Mouse (Mus musculus): ENCODE data around the gene Arhgap40. TPM values are rescaled to one million over a fixed set of nuclear protein-coding genes. Genes with fewer than 3 reads are reported as not detected.

Gene Arhgap40
- polyA plus RNA-seq, 1 experiment, result not detected

GRCm38 (mm10) chr2:158579979-158580378, 67.4 kb downstream of the Arhgap40 start:
- H3K27ac ChIP-seq (ENCODE audit: control insufficient read depth, insufficient read depth, low read depth, low read length, poor library complexity), result no peak overlapping the region
- no peak for TF ChIP-seq POLR2A (IDR thresholded peaks at IDR 0.05; ENCODE audit: borderline replicate concordance, control insufficient read depth, low read depth, low read length)
- TF ChIP-seq CTCF (IDR thresholded peaks at IDR 0.05; ENCODE audit: control insufficient read depth, insufficient read depth, low read length), result no peak
- 65% methylated on average over 4 of the region's 4 CpGs for WGBS
- H3K4me1 ChIP-seq (ENCODE audit: control insufficient read depth, insufficient read depth, low read length), result no peaks in the 10 kb centered on the region
- H3K4me3 ChIP-seq (replicated peaks; ENCODE audit: control insufficient read depth, low read depth, low read length), result no peak overlapping the region

GRCm38 (mm10) chr2:158584621-158585358, 72.2 kb downstream of the Arhgap40 start:
- no peak for TF ChIP-seq POLR2A (IDR thresholded peaks at IDR 0.05; ENCODE audit: borderline replicate concordance, control insufficient read depth, low read depth, low read length)
- no peak for TF ChIP-seq CTCF (IDR thresholded peaks at IDR 0.05; ENCODE audit: control insufficient read depth, insufficient read depth, low read length)
- WGBS, result 14% methylated on average over 12 of the region's 12 CpGs

GRCm38 (mm10) chr2:158588524-158589271, 76.1 kb downstream of the Arhgap40 start:
- WGBS, result 55% methylated on average over 8 of the region's 8 CpGs
- H3K4me1 ChIP-seq (ENCODE audit: control insufficient read depth, insufficient read depth, low read length), result no peaks in the 10 kb centered on the region; the same call in 1 of the 2 replicates
- TF ChIP-seq CTCF (IDR thresholded peaks at IDR 0.05; ENCODE audit: control insufficient read depth, insufficient read depth, low read length), result no peak
- no peak for TF ChIP-seq POLR2A (IDR thresholded peaks at IDR 0.05; ENCODE audit: borderline replicate concordance, control insufficient read depth, low read depth, low read length)
- no peak overlapping the region for H3K27ac ChIP-seq (ENCODE audit: control insufficient read depth, insufficient read depth, low read depth, low read length, poor library complexity)
- H3K4me3 ChIP-seq (replicated peaks; ENCODE audit: control insufficient read depth, low read depth, low read length), result no peak overlapping the region

More at GRCm38 (mm10) chr2:158584621-158585358, 72.2 kb downstream of the Arhgap40 start:
- H3K4me3 ChIP-seq (replicated peaks; ENCODE audit: control insufficient read depth, low read depth, low read length), result no peak overlapping the region
- no peaks in the 10 kb centered on the region for H3K4me1 ChIP-seq (ENCODE audit: control insufficient read depth, insufficient read depth, low read length)
- no peak overlapping the region for H3K27ac ChIP-seq (ENCODE audit: control insufficient read depth, insufficient read depth, low read depth, low read length, poor library complexity)

- no peaks in the 10 kb centered on the region; the same call in 1 of the 2 replicates for H3K4me1 ChIP-seq (ENCODE audit: control insufficient read depth, insufficient read depth, low read length)
- no peak overlapping the region for H3K27ac ChIP-seq (ENCODE audit: control insufficient read depth, insufficient read depth, low read depth, low read length, poor library complexity)
- 22% methylated on average over 3 of the region's 3 CpGs for WGBS
- no peak for TF ChIP-seq POLR2A (IDR thresholded peaks at IDR 0.05; ENCODE audit: borderline replicate concordance, control insufficient read depth, low read depth, low read length)
- no peak for TF ChIP-seq CTCF (IDR thresholded peaks at IDR 0.05; ENCODE audit: control insufficient read depth, insufficient read depth, low read length)
- no peak overlapping the region for H3K4me3 ChIP-seq (replicated peaks; ENCODE audit: control insufficient read depth, low read depth, low read length)
Observed at GRCm38 (mm10) chr2:158590495-158590894, 77.9 kb downstream of the Arhgap40 start.

GRCm38 (mm10) chr2:158591286-158591685, 78.7 kb downstream of the Arhgap40 start:
- TF ChIP-seq POLR2A (IDR thresholded peaks at IDR 0.05; ENCODE audit: borderline replicate concordance, control insufficient read depth, low read depth, low read length) (no peak), CTCF (IDR thresholded peaks at IDR 0.05; ENCODE audit: control insufficient read depth, insufficient read depth, low read length) (no peak)
- no peak overlapping the region for H3K27ac ChIP-seq (ENCODE audit: control insufficient read depth, insufficient read depth, low read depth, low read length, poor library complexity)
- WGBS, result 53% methylated on average over 5 of the region's 5 CpGs
- no peaks in the 10 kb centered on the region; the same call in none of the 2 replicates for H3K4me1 ChIP-seq (ENCODE audit: control insufficient read depth, insufficient read depth, low read length)
- H3K4me3 ChIP-seq (replicated peaks; ENCODE audit: control insufficient read depth, low read depth, low read length), result no peak overlapping the region

GRCm38 (mm10) chr2:158593371-158593770, 80.8 kb downstream of the Arhgap40 start:
- 69% methylated on average over 4 of the region's 4 CpGs for WGBS
- no peaks in the 10 kb centered on the region; the same call in none of the 2 replicates for H3K4me1 ChIP-seq (ENCODE audit: control insufficient read depth, insufficient read depth, low read length)
- TF ChIP-seq POLR2A (IDR thresholded peaks at IDR 0.05; ENCODE audit: borderline replicate concordance, control insufficient read depth, low read depth, low read length) (no peak), CTCF (IDR thresholded peaks at IDR 0.05; ENCODE audit: control insufficient read depth, insufficient read depth, low read length) (no peak)
- H3K27ac ChIP-seq (ENCODE audit: control insufficient read depth, insufficient read depth, low read depth, low read length, poor library complexity), result no peak overlapping the region
- H3K4me3 ChIP-seq (replicated peaks; ENCODE audit: control insufficient read depth, low read depth, low read length), result no peak overlapping the region

DNA sequence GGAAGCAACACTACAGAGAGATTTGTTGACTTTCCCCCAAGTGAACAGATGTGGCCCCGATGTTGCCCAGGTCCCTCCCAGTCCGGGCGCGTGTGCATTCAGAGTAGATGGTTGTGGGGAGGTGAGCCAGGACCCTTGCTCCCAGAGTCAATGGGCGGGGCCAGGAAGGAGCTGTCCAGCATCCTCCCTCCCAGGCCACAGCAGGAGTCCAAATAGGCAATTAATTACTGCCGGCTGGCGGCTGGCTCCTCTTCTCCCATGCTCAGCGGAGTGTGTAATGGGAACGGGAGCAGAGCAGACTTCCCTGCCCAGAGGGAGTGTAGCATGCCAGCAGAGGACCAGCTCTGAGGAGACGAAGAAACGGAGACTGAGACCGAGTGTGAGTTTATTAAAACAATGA, 82.5 kb downstream of the Arhgap40 start:
- WGBS, result 6% methylated on average over 12 of the region's 12 CpGs
- no peak overlapping the region for H3K4me3 ChIP-seq (replicated peaks; ENCODE audit: control insufficient read depth, low read depth, low read length)
- no peaks in the 10 kb centered on the region; the same call in none of the 2 replicates for H3K4me1 ChIP-seq (ENCODE audit: control insufficient read depth, insufficient read depth, low read length)
- no peak overlapping the region for H3K27ac ChIP-seq (ENCODE audit: control insufficient read depth, insufficient read depth, low read depth, low read length, poor library complexity)
- TF ChIP-seq POLR2A (IDR thresholded peaks at IDR 0.05; ENCODE audit: borderline replicate concordance, control insufficient read depth, low read depth, low read length) (no peak), CTCF (IDR thresholded peaks at IDR 0.05; ENCODE audit: control insufficient read depth, insufficient read depth, low read length) (no peak)

- H3K4me3 ChIP-seq (replicated peaks; ENCODE audit: control insufficient read depth, low read depth, low read length), result no peak overlapping the region
- H3K27ac ChIP-seq (ENCODE audit: control insufficient read depth, insufficient read depth, low read depth, low read length, poor library complexity), result no peak overlapping the region
- TF ChIP-seq CTCF (IDR thresholded peaks at IDR 0.05; ENCODE audit: control insufficient read depth, insufficient read depth, low read length) (no peak), POLR2A (IDR thresholded peaks at IDR 0.05; ENCODE audit: borderline replicate concordance, control insufficient read depth, low read depth, low read length) (no peak)
- WGBS, result 51% methylated on average over 7 of the region's 7 CpGs
- no peaks in the 10 kb centered on the region; the same call in 1 of the 2 replicates for H3K4me1 ChIP-seq (ENCODE audit: control insufficient read depth, insufficient read depth, low read length)
Observed at GRCm38 (mm10) chr2:158595577-158595976, 83.0 kb downstream of the Arhgap40 start.

Measured in bone marrow, adult 2 months (tissue).